Mouse (Mus musculus) splenic B cell, adult 2 months (primary cell): ENCODE results near the gene Nhs.

ENCODE experiments used
- DNase-seq: peaks from one replicate; pipeline ENCODE4 v3.0.0-alpha.2; 2011; ENCODE audit warnings: low read depth, low spot score
- H3K27me3 ChIP-seq: 2 replicates; pipeline ENCODE4 v1.6.1; 2012; ENCODE audit warnings: mild to moderate bottlenecking, low read length, moderate library complexity, mixed read lengths; ENCODE audit not compliant: control insufficient read depth, poor library complexity, insufficient read depth, severe bottlenecking
- H3K36me3 ChIP-seq: 2 replicates; pipeline ENCODE4 v1.6.1; 2012; ENCODE audit warnings: mild to moderate bottlenecking, low read length, moderate library complexity, mixed read lengths; ENCODE audit not compliant: control insufficient read depth, poor library complexity, insufficient read depth, severe bottlenecking

The Nhs gene

DNA sequence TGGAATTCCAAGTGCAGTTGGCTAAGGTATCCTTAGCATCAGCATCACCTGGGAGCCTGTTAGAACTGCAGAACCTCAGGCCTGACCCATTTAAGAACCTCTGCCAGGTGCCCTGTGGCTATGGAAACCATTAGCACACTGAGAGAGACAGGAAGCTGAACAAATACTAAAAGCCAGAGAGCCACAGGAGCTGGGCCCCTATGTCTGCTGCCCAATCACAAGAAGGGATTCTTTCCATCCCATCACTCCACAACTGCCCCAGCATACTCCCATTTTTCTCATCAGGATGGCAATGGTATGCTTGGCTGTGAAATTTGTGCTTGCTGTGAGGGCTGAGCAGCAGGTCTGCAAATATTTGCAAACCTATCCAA is 232.9 kb downstream of the Nhs start:
- H3K36me3 ChIP-seq = no peaks in the 10 kb centered on the region
- DNase-seq = no peak
- no peaks in the 10 kb centered on the region for H3K27me3 ChIP-seq

DNA sequence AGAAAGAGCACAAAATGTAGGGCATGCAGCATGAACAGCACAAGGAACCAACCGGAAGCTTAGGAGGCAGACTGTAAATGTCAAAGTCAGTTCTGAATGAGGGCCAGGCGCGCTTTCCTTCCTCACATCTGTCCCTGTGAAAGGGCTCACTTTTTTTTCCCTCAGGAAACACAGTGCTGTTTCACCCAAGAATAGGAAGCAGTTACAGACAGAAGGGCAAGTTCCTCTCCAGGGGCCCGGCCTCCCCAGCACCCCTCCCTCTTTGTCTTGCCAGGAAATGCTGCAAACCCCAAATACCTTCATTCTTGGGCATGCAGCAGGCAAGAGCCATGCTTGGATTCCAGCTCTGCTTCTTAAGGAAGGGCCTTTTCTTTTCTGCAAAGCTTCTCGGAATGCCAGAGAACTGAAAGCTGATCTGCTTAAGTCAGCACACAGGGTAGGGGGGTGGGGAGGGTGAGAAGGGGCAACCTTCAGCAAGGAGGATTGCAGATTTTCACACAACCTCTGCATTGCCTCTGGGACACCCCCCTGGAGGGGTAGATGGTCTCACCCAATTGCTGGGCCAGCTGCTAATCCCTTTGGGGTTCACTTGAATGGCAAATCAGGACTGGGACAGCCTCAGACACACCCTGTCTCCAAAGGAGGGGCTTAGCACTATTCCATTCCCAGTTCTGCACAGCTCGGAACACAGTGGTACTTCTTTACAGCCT is 233.4 kb downstream of the Nhs start:
- Histone ChIP-seq H3K27me3 (no peaks in the 10 kb centered on the region), H3K36me3 (no peaks in the 10 kb centered on the region)
- no peak for DNase-seq

DNA sequence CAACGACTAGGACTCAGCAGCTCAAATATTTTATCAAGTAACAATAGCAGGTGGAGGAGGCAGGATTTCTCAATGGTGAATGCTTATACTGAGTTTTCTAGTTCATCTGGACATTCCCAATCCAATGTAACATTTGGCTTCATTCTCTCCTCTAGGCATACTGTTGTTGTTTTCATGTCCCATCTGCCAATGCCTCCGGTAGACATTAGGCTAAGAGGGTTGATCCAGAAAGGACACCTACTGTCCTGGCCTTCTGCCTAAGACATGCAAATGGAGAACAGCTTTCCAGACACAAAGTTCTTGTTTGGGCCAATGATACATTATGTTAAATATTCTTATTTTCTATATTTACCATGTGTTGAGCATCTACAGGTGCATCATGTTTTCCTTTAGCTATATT is 236.9 kb downstream of the Nhs start:
- H3K36me3 ChIP-seq = no peaks in the 10 kb centered on the region
- no peaks in the 10 kb centered on the region for H3K27me3 ChIP-seq
- no peak for DNase-seq

DNA sequence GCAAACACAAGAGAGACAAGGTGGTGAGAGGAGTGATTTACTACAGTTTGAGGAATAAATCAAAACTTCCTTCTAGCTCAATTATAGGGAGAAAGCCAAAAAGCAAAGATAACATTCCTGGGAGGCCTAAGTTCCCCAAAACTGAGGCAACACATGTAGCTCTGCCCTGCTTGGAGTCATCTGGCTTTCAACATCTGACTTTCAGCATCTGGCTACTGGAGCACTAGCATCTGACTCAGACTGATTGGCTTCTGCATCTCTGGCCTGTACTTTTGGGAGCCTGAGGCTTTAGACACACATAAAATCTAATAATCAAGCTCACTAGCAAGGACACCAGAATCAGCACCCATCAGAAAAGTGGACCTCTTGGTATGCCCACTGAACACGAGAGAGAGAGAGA is 237.9 kb downstream of the Nhs start:
- no peak for DNase-seq
- no peaks in the 10 kb centered on the region for H3K36me3 ChIP-seq
- H3K27me3 ChIP-seq = no peaks in the 10 kb centered on the region

DNA sequence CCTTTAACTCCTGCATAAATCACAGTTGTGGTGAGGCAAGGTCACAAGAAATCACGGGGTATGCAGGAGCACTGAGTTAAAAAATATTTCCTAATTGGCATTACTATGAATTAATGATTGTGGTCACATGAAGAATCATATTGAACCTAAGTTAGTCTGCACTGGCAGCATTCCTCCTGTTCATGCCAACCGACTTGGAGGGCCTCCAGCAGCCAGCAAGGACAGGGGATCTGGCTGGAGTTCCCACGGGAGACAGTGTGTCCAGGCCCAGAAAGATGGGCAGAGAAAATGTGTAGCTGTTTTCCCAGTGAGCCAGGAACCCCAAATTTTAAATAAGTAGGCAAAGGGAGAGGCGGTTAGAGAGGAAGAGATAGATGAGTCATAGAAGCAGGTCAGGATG is 249.6 kb downstream of the Nhs start:
- DNase-seq = no peak
- Histone ChIP-seq H3K27me3 (no peaks in the 10 kb centered on the region), H3K36me3 (no peaks in the 10 kb centered on the region)

DNA sequence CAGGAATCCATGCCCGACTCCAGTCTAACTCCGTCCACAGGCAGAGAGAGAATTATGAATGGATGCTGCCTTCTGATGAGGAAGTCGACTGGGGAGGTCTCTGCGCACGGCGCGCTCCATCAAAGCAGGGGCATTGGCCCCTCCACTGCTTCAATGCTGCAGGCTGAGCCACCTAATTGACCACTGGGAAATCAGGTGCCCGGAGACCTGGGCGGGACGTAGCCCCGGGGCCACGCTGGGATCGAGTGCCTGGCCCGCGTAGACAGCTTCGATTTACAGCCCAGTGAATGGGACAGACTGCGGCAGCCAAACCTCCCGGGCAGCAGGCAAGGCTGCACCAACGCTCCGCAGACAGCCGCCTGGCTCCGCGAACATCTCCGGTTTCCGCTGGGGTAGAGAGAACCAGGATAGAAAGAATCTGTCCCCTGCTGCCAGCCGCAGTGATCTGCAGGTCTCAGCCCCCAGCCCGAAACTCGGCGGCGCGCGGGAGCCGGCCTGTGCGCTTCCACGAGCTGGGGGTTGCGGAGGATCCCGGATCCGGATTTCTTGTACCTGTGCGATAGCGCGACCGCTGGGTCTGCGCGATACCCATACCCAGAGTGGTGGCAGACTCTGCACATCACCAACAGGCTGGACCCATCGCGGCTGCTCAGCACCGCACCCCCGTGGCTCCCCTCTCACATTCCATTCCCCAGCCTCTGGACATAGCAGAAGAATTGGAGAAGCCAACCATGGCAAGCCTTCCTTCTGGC is 250.7 kb downstream of the Nhs start:
- Histone ChIP-seq H3K36me3 (no peaks in the 10 kb centered on the region), H3K27me3 (no peaks in the 10 kb centered on the region)
- no peak for DNase-seq

DNA sequence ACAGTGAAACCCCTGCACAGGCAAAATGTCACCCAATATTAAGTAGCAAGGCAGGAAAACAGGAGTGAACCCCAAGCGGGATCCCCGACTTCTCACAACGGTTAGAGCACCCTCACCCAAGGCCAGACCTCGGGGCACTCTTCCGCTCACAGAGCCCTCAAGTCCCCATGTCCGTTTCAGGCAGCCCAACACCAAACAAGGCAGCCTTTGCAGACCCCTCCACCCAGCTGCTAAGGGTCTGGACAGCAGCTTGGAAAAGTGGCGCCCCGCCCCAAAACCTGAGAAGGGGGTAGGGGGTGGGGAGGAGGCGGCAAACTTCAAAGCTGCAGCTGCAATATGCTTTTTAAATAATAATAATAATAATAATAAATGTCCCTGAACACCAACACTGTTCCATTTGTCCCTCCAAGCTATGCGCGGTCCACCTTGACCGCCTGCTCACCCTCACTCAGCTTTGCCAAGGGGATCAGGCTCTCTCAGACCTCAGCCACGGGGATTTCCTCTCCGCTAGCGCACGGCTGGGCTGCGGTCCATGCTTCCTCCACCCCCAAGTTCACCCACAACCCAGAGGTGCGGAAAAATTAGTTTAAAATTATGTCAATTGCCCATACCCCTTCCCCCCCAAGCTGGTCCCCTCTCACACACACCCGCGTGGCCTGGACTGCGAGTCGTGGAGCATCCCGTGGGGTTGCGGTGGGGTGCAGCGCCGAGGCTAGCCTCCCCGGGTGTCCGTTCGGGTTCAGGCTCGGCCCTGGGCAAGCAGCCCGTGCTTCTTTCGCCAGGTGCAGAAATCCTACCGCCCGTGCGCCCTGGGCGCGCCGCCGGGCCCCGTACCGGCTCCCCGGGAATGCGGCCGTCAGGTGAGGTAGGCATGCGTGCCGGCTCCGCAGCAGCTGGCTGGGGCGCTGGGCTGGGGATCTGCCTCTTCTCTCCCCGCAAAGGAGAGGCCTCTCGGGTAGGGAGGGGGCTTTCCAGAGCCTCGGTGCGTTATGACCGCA is 251.6 kb downstream of the Nhs start:
- Histone ChIP-seq H3K27me3 (no peaks in the 10 kb centered on the region), H3K36me3 (no peaks in the 10 kb centered on the region)
- DNase-seq = peak; percentile 14

DNA sequence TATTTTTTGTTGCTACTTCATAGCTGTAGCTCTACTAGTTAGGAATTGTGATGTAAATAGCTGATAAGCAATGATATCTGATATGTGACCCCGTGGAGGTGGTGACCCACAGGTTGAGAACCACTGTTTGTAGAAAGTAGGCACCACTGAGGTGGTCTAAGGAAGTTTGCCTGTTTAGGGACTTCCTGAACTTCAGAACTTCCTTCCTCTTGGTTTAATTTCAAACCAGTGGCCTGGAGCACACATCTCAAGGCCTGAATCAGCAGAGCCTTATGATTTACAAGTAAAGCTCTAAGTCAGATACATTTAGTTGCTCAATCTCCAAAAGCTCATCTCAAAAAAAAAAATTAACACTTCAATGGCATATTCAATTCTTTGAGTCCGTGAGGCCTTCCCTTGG is 265.1 kb downstream of the Nhs start:
- Histone ChIP-seq H3K27me3 (no peaks in the 10 kb centered on the region), H3K36me3 (no peaks in the 10 kb centered on the region)
- DNase-seq = peak; percentile 4

DNA sequence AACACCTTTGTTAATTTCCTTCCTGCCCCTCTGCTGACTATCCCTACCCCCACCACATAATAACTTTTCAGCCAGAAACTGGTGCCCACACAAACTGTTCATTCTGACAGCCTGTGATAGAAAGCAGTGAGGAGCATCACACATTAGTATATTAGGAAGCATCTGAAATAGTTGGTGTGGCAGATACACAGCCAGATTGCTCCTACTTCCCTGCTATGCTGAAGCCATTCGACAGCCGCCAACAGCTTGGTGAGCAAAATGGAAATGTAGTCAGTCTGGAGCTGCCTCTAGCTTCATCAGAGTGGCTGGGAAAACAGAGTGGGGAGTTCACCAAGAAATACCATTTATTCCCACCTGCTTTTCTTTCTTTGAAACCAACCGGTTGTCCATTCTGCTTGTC is 275.9 kb downstream of the Nhs start:
- DNase-seq = no peak
- Histone ChIP-seq H3K36me3 (no peaks in the 10 kb centered on the region), H3K27me3 (no peaks in the 10 kb centered on the region)

DNA sequence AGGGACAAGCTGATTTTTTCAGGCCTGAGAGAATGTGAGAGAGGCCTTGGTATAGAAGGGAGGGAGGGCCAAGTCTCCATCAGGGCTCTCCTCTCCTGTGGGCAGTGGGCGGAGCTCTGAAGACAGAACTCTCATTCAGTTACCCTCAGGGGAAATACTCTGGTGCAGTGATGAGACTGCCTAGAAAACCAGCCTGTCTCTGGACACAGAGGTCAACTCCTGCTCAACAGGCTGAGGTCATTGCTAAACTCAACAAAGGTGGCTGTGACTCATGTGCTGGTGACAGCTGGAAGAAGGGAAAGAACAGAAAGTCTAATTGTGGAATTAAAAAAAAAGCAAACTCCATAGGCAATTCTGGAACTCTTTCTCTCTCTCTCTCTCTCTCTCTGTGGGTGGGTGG is 282.4 kb downstream of the Nhs start:
- H3K27me3 ChIP-seq = no peaks in the 10 kb centered on the region
- no peaks in the 10 kb centered on the region for H3K36me3 ChIP-seq
- DNase-seq = no peak

DNA sequence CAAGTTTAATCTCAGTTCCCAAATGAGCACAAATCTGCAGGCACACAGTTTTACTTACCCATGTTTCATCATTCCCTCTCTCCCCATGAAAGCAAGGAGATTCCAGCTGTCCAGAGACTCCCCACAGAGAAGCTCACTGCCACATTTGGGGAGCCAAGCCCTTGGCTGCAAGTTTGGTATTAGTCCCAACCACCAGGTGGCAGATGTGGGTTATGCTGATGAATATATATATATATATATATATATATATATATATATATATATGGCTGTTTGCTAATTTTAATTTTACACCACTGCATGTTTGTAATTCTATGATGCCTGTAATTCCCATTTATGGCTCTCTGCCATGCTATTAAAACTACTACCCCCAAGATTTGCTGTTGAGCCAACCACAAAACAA is 286.0 kb downstream of the Nhs start:
- peak; percentile 34 for DNase-seq
- H3K36me3 ChIP-seq = no peaks in the 10 kb centered on the region

DNA sequence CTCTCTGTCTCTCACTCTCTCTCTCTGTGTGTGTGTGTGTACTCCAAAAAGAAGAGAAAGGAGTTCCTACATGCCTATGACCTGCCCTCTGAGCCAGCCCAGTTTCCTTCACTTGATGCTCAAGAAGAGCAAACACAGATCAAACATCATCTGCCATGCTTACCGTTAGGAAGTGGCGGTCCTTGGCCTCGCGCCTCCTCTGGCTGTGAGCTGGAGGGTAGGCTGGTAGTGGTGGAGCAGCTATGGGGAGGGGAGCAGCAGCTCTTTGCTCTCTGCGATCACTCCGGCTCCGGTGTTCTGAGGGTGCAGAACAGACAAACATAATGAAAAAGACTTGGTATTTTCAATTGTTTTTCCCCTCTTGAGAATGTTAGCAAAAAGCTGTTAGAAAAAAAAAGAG is 288.2 kb downstream of the Nhs start:
- H3K27me3 ChIP-seq = no peaks in the 10 kb centered on the region

More for the DNA sequence above, 286.0 kb downstream of the Nhs start:
- H3K27me3 ChIP-seq = no peaks in the 10 kb centered on the region

DNA sequence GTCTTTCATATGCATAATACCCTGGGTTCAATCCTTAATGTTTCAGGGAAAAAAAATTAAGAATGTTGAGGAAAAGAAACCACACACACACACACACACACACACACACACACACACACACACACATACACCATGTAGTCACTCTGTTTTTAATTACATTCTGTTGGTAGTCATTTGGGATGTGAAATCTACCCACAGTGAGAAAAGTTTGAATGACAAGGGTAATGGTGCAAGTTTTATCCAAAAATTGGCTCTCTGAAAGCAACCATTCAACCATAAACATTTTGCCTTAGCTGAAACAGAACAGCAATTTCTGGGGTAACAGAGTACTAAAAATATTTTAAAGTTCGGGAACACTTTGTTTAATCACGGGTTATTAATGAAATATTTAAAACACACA is 303.9 kb downstream of the Nhs start:
- Histone ChIP-seq H3K27me3 (no peaks in the 10 kb centered on the region), H3K36me3 (no peaks in the 10 kb centered on the region)
- no peak for DNase-seq

More for the DNA sequence above, 288.2 kb downstream of the Nhs start:
- no peaks in the 10 kb centered on the region for H3K36me3 ChIP-seq
- DNase-seq = no peak

DNA sequence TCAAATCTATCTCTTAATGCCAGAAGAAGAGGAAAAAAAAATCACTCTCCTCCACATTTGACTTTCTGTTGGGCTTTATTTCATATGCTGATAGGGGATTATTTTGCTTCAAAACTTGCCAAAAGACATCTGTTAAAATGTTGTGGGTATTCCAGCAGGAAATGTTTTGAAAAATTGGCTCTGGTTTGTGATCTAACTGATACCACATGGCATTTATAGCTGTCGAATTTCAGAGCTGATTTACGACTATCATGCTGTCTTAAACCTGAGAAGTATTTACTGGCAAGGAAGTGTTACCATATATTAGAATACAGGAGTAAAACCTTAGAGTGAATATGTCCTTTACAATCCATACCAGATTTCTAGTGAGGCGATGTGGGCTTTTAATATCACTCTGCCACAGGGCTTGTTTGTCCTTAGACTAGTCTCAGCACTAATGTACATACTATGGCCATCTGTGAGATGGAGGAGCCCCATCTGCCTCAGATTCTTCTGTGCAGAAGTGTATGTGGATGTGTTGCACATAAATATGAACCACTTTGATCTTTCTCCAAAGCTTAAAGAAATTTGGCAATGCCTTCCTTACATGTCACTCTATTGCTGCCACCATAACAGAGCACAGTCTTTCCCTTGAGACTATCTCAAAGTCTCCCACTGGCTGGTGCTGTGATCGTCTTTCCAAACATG is 305.8 kb downstream of the Nhs start:
- Histone ChIP-seq H3K36me3 (no peaks in the 10 kb centered on the region), H3K27me3 (no peaks in the 10 kb centered on the region)
- DNase-seq = no peak
